Mouse (Mus musculus) midbrain, embryonic 16.5 days (tissue): ENCODE measurements around the gene Rpp38. TPM values are rescaled to one million over a fixed set of nuclear protein-coding genes. Genes with fewer than 3 reads are reported as not detected.

Source experiments
- ATAC-seq: fragments of 200-750 bp; cut with Nextera tagmentation; 2 replicates; pipeline ENCODE4 v1.8.0; 2017; ENCODE audit warnings: moderate TSS enrichment
- H3K27ac ChIP-seq: fragments of 300-500 bp; sonication (generic); 2 replicates; pipeline ENCODE4 v1.5.1; 2014; ENCODE audit warnings: mild to moderate bottlenecking, low read length, mixed read lengths
- H3K27me3 ChIP-seq: fragments of 300-500 bp; sonication (generic); 2 replicates; pipeline ENCODE4 v1.6.1; 2014; ENCODE audit warnings: low read depth, low read length, mixed read lengths; ENCODE audit not compliant: control insufficient read depth, insufficient read depth
- H3K36me3 ChIP-seq: fragments of 300-500 bp; sonication (generic); 2 replicates; pipeline ENCODE4 v1.6.1; 2014; ENCODE audit warnings: mild to moderate bottlenecking, low read length, moderate library complexity, mixed read lengths; ENCODE audit not compliant: control insufficient read depth, insufficient read depth
- H3K4me1 ChIP-seq: fragments of 300-500 bp; sonication (generic); 2 replicates; pipeline ENCODE4 v1.6.1; 2014; ENCODE audit warnings: mild to moderate bottlenecking, low read length, mixed read lengths; ENCODE audit not compliant: control insufficient read depth, insufficient read depth
- H3K4me2 ChIP-seq: fragments of 300-500 bp; sonication (generic); 2 replicates; pipeline ENCODE4 v1.6.1; 2014; ENCODE audit warnings: mild to moderate bottlenecking, low read length, mixed read lengths
- H3K4me3 ChIP-seq: fragments of 300-500 bp; sonication (generic); 2 replicates; pipeline ENCODE4 v1.5.1; 2014; ENCODE audit warnings: low read depth, mild to moderate bottlenecking, low read length, moderate library complexity, mixed read lengths
- H3K9ac ChIP-seq: fragments of 300-500 bp; sonication (generic); 2 replicates; pipeline ENCODE4 v1.6.1; 2014; ENCODE audit warnings: low read depth, low read length, mixed read lengths
- H3K9me3 ChIP-seq: fragments of 300-500 bp; sonication (generic); replicated peaks from 2 replicates; pipeline ENCODE4 v1.6.1; 2014; ENCODE audit warnings: mild to moderate bottlenecking, low read length, mixed read lengths; ENCODE audit not compliant: control insufficient read depth, poor library complexity, severe bottlenecking
- WGBS: fragments of 180-500 bp; shearing (Covaris S2); extraction: QIAGEN DNeasy Blood & Tissue Kit; methylation state at CpG from one replicate; pipeline ENCODE4 v1.1.7; 2014; 5-methylcytosine and 5-hydroxymethylcytosine counted together
- polyA plus RNA-seq: library from polyadenylated mRNA; unstranded; fragments of >200 nt; fragmentation: Nextera tagmentation; extraction: Ambion mirVana; gene quantifications from 2 replicates; pipeline ENCODE4 v1.2.1, GENCODE M21; 2015

Rpp38 gene
- polyA plus RNA-seq, 1 experiment from 2014 or later: 11.8 TPM

DNA sequence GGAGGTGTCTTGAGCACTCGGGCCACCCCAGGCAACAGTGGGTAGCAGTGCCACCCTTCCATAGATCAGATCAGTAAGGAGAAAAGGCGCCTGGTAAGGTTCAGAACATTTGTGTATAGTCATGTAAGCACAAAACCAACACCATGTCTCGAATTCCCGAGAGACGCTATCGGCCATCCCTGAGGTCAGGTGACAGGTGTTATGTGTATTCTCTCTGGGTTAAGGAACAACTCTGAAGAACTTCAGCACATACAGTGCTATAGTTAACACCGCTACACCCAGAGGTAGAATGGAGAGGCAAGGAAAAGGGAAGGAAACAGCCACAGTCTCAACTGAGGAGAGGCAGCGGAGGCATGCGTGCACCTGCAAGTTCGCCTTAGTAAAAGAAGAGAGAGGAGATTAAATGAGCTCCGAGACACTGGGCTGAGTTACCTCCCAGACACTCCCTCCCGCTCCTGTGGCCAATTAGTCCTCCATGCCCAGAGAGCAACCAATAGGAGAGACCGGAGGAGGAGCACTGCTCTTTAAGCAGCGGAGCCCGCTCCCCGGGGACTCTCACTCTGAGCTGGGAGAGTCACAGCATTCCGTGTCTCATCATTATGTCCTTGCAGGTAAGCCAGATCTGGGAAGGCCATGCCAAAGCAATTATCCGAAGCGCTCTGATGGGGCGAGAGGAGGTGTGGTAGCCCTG, 3.3 kb upstream of the Rpp38 start, which contains the start of gene Acbd7:
Gene Acbd7, plus strand, starts transcription at position 558 of the 691 bp plus-strand sequence.
- H3K27ac ChIP-seq: no peak within 1 kb of the TSS
- ATAC-seq: no peak
- no peaks in the 10 kb centered on the region for H3K36me3 ChIP-seq
- no peaks in the 10 kb centered on the region; the same call in 1 of the 2 replicates for H3K27me3 ChIP-seq
- peaks cover 20% of the 10 kb centered on the region for H3K4me1 ChIP-seq
- H3K4me2 ChIP-seq: peak within 1 kb of the TSS; percentile 80
- 2% methylated on average over 20 of the region's 20 CpGs for WGBS
- no peaks in the 10 kb centered on the region for H3K9me3 ChIP-seq
- H3K4me3 ChIP-seq: peak within 1 kb of the TSS; percentile 38
- H3K9ac ChIP-seq: peak within 1 kb of the TSS; percentile 43

DNA sequence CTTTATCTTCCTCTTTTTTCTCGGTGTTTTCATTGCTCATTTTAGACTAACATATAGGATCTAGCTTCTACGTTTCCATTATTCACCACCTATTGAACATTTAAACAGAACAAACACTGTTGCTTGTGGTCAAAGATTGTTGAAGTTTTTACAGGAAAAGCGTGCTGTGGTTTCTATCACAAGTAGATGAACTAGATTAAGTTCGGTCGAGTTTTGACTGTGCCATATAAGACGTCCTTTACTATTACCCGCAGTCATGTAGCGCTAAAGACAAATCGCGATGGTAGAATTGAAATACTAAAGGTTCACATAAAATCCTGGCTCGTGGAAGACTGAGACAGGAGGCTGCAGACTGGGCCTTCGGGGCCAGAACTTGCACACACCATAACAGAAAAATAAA, 1.3 kb upstream of the Rpp38 start:
- no peak for ATAC-seq
- peaks cover 6% of the 10 kb centered on the region for H3K36me3 ChIP-seq
- no peaks in the 10 kb centered on the region; the same call in 1 of the 2 replicates for H3K27me3 ChIP-seq
- no peaks in the 10 kb centered on the region for H3K9me3 ChIP-seq
- 94% methylated on average over 12 of the region's 12 CpGs for WGBS
- no peak overlapping the region for H3K9ac ChIP-seq
- peaks cover 20% of the 10 kb centered on the region for H3K4me1 ChIP-seq
- no peak overlapping the region for H3K4me2 ChIP-seq
- H3K27ac ChIP-seq: no peak overlapping the region
- H3K4me3 ChIP-seq: no peak overlapping the region

DNA sequence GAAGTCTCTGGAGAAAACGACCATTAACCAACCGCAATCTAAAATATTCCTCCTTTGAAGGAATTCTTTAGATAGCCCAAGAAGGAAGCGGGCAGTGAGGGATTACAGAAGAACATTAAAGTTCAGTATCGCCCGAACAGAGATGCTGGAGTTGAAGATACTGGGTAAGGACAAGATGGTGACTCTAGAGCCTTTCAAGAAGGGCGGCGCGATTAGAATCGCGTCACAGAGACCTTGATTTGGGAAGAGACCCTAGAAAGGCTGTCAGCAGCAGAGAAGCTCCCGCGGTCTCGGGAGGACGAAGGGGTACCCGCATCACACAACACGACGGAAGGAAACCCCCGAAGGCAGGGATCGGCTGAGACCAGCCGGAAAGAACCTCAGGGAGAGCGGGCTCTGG, 387 bp downstream of the Rpp38 start:
- no peak for ATAC-seq
- no peaks in the 10 kb centered on the region for H3K9me3 ChIP-seq
- peak overlapping the region; percentile 73 for H3K27ac ChIP-seq
- 2% methylated on average over 21 of the region's 21 CpGs for WGBS
- H3K27me3 ChIP-seq: no peaks in the 10 kb centered on the region
- H3K4me2 ChIP-seq: peak overlapping the region; percentile 75
- peak overlapping the region; percentile 67 for H3K9ac ChIP-seq
- H3K4me3 ChIP-seq: peak overlapping the region; percentile 54
- H3K4me1 ChIP-seq: peaks cover 20% of the 10 kb centered on the region
- peaks cover 15% of the 10 kb centered on the region for H3K36me3 ChIP-seq

DNA sequence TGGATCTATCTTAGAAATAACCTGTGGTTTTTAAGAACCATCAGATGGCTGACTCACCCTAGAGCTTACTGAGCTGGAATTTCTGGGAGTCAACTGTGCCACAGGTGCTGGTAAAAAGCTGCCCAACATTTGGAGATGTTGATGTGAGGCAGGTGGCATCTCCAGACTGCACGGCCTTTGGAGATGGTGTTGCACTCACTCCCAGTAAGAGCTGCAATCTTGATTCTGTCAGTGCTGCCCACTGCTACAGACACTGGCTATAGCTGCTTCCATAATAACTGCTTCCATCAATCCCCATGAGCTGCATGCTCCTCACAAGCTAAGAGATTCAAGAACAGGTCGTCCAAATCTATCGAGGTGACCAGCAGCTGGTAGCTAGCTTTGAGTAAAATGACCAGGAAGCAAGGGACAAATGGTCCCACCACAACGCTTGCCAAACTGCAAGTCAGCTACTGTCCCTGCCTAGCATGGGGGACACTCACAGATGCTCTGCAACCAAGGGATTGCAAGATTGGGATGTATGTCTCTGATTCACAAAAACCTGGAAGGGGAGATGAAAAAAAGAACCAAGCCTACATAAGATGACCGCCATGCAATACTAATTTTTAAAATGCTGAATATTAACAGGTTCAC, 1.3 kb downstream of the Rpp38 start:
- Histone ChIP-seq H3K27ac (no peak overlapping the region), H3K4me1 (peaks cover 18% of the 10 kb centered on the region), H3K9me3 (no peaks in the 10 kb centered on the region), H3K4me2 (peak overlapping the region; percentile 75), H3K36me3 (peaks cover 18% of the 10 kb centered on the region), H3K27me3 (no peaks in the 10 kb centered on the region), H3K9ac (peak overlapping the region; percentile 67), H3K4me3 (peak overlapping the region; percentile 54)
- 84% methylated on average over 5 of the region's 5 CpGs for WGBS
- ATAC-seq: no peak

DNA sequence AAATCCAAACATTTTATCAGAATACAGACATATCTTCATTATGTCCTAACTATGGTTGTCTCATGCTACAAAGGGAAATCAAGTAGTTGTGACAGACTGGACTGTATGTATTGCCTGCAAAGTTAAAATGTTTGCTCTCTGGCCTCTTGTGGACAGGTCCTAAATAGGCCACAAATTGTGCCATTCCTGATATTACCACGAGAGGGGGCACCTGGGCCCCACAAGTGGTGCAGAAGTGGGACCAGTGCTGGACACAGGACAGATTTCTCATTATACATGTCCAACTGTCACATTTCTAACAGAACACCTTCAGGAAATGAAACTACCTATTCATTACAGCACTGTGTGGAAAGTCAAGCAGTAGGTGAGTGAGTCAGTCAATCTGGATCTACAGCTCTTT, 5.1 kb downstream of the Rpp38 start:
- Histone ChIP-seq H3K27me3 (no peaks in the 10 kb centered on the region), H3K4me2 (no peak overlapping the region), H3K4me1 (peaks cover 10% of the 10 kb centered on the region), H3K9me3 (no peaks in the 10 kb centered on the region; the same call in 1 of the 2 replicates), H3K4me3 (no peak overlapping the region), H3K27ac (no peak overlapping the region), H3K9ac (no peak overlapping the region), H3K36me3 (peaks cover 45% of the 10 kb centered on the region)
- ATAC-seq: no peak
- WGBS: 30% methylated on average over 1 of the region's 1 CpGs

DNA sequence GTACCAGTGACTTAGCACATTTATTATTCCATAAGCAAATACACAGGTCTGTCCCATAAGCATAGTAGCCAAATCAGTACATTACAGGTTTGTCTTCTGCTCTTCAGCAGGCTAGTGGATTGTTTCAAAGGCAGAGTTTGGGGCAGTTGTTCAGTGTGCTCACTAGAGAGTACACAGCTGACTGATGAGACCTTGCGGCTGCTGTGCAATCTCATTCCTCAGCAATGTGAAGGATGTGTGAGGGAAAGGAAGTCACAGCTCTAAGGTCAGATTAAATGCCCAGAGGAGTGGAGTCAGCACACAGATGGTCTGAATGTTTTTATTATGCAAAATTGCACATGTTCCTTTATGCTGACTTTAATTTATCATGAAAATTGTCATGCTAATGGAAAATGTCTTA, 5.9 kb downstream of the Rpp38 start:
- no peak for ATAC-seq
- H3K36me3 ChIP-seq: peaks cover 49% of the 10 kb centered on the region
- peaks cover 7% of the 10 kb centered on the region for H3K4me1 ChIP-seq
- no peak overlapping the region for H3K9ac ChIP-seq
- no peak overlapping the region for H3K4me3 ChIP-seq
- 78% methylated on average over 1 of the region's 1 CpGs for WGBS
- no peaks in the 10 kb centered on the region; the same call in 1 of the 2 replicates for H3K9me3 ChIP-seq
- no peak overlapping the region for H3K27ac ChIP-seq
- H3K27me3 ChIP-seq: no peaks in the 10 kb centered on the region
- H3K4me2 ChIP-seq: no peak overlapping the region

DNA sequence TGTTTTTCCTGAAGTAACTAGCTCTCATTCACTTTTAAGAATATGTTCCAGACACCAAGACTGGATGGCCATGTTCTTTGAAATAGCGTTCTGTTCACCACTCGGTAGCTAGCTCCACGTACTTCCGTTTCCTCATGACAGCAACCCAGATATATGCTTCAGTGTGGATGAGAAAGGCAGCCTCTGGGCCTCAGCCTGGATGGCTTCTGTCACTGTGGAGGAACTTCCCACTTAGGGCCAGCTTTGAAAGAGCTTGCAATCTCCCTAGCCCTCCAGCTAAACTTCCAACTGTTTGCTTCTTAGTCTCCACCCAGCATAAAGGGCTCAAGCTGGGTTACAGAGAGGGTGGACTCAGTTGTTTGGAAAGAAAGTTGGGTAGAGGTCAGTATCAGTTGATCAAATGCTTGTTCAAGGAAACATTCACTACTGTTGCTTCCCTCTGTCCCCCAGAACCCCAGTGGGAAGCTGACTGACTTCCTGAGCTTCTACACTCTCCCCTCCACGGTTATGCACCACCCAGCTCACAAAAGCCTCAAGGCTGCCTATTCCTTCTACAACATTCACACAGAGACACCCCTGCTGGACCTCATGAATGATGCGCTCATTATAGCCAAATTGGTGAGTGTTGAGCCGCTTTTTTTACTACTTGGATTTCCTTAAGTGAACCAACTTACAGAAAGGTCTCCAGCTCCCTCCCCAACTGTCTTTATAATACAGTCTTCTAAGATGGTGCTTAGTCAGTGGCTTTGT, 7.9 kb downstream of the Rpp38 start:
- Histone ChIP-seq H3K27ac (no peak overlapping the region), H3K4me2 (no peak overlapping the region), H3K4me3 (no peak overlapping the region), H3K27me3 (no peaks in the 10 kb centered on the region), H3K9me3 (no peaks in the 10 kb centered on the region; the same call in 1 of the 2 replicates), H3K36me3 (peaks cover 52% of the 10 kb centered on the region), H3K4me1 (no peaks in the 10 kb centered on the region), H3K9ac (no peak overlapping the region)
- no peak for ATAC-seq
- 97% methylated on average over 7 of the region's 7 CpGs for WGBS

DNA sequence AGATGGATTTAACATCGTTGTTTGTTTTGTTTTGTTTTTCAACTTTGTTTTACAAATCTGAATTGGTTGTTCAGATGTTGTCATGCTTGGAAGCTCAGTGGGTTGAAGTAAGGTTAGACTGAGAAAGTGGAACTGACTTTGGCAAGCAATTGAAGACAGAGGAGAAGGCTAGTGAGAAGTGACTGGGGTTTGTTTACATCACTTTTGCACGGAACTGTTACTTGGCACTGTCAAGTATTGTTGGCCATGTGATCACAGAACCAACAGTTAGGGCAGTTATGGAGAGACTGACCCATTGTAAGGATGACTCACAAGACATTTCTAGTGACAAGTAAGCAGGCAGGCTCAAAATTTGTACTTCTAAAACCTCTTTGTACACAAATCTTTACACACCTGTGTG, 9.3 kb downstream of the Rpp38 start:
- H3K4me3 ChIP-seq: no peak overlapping the region
- no peaks in the 10 kb centered on the region for H3K27me3 ChIP-seq
- H3K9ac ChIP-seq: no peak overlapping the region
- H3K27ac ChIP-seq: no peak overlapping the region
- H3K9me3 ChIP-seq: no peaks in the 10 kb centered on the region; the same call in 1 of the 2 replicates
- no peak for ATAC-seq
- no peaks in the 10 kb centered on the region for H3K4me1 ChIP-seq
- peaks cover 45% of the 10 kb centered on the region for H3K36me3 ChIP-seq
- WGBS: 91% methylated on average over 2 of the region's 2 CpGs
- no peak overlapping the region for H3K4me2 ChIP-seq
